Mouse (Mus musculus) megakaryocyte, embryonic 14.5 days (primary cell): Measurements from ENCODE around the gene Gramd2.

ENCODE experiments used
- FLI1 ChIP-seq: IDR thresholded peaks from 2 replicates; pipeline ENCODE4 v1.6.1; 2012; ENCODE audit warnings: low read length, inconsistent platforms, mixed read lengths
- GATA1 ChIP-seq: IDR thresholded peaks from 3 replicates; pipeline ENCODE4 v1.6.1; 2012; ENCODE audit warnings: mixed read lengths, low read length, inconsistent platforms, borderline replicate concordance

DNA sequence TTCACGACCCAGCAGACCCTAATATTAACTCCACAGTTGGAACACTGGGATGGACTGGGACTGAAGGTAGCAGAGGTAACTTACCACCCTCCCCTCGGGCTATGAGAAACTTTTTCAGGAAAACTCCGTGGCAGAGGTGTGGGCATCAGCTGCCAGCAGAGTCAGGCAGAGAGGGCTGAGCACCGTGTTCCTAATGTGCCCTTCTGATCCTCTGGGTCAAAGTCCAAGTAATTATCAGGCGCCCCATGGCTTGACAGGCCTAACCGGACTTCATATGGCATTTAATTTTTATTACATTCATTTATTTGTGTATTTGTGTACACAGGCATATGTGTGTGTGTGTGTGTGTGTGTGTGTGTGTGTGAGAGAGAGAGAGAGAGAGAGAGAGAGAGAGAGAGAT lies 23.2 kb downstream of the Gramd2 start:
- TF ChIP-seq FLI1 (no peak), GATA1 (no peak)
